Mouse (Mus musculus): ENCODE results near the gene Wnt16.
A peak's percentile ranks its signal among the peaks of the same experiment; 100 is the strongest.
"Not testable (repeated sequence)": the region's sequence is repeated elsewhere in the genome, so short reads cannot be mapped to it uniquely, and the experiment has no call there.

Gene Wnt16

DNA sequence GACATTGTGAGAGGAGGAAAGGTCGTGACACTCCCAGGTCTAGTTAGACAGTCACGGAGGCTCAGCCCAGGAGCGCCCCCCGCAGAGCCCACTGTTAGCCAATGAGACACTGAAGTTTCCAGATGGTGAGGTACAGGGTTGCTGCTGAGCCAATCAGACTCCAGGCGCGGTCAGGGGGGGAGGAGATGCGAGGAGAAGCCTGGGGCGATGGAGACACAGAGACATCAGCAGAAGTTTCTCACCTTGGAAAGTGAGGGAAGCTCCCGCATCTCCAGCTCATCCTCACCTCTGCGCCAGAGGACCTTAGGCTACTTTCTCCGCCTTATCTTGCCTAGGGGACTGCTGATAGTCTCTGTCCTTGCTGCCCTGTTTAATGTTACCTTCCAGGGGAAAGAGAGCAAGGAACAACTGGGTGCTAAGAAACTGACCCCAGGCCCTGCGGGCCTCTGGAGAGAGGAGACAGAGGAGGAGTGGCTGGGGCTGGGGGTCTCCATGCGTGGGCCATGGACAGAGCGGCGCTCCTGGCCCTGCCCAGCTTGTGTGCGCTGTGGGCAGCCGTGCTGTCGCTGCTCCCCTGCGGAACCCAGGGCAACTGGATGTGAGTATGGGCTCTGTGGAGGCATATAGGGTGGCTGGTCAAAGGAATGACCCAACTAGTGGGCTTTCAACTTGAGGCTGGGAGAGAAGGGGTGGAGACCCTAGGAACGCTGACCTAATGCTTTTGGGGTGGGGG is at the start of gene Wnt16:
Wnt16 (plus strand) TSS at position 224 of the 733 bp plus-strand sequence.
- DNase-seq (ENCODE audit: low spot score in 2 of 2) = peak in 1 of 2 experiments; percentile 35

- no peak for DNase-seq (ENCODE audit: low spot score in 2 of 2)
These were observed 44.7 kb upstream of the Wnt16 start for GRCm38 (mm10) chr6:22243321-22243720.

GRCm38 (mm10) chr6:22246696-22247095 is 41.3 kb upstream of the Wnt16 start:
- no peak for DNase-seq (ENCODE audit: low spot score in 2 of 2)

DNA sequence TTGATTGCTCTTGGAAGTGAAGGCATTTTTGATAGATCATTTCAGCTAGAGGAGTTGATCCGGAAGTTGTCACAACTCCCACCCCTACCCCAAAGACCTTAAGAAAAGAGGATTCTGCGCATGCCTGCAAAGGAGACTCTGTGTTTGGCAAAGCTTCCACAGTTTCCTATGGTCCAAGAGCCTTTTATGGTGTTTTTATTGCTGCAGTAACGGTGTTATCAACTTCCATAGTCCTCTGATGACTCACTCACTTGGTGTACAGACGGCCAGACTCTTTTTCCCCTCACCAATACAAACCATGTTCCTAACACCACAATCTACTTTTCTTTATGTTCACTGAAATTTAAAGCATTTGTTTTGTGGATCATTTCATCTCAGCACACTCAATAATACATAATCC is 29.2 kb upstream of the Wnt16 start:
- DNase-seq (ENCODE audit: low spot score in 2 of 2) = no peak

DNA sequence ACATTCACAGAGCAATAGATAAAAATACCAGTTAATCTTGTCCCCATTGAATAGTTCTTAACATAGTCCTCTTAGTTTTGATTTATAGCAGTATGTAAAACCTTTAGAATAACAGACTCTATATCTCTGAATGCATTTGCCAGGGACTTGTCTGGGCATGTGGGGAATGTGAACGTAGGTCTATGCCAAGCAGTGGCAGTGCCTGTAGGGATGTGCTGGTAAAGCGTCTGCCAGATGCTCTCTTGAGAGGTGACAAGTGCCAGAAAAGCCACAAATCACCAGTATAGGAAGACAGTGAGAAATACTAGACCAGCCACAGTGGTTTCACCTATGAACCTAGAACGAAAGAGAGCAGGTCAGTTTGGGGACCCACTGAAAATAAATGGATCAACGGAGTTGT is 25.5 kb upstream of the Wnt16 start:
- DNase-seq (ENCODE audit: low spot score in 2 of 2) = no peak

GRCm38 (mm10) chr6:22264094-22264493 is 23.9 kb upstream of the Wnt16 start:
- DNase-seq (ENCODE audit: low spot score in 2 of 2) = not testable (repeated sequence)

- DNase-seq (ENCODE audit: low spot score in 2 of 2) = no peak
These were observed 22.0 kb upstream of the Wnt16 start for GRCm38 (mm10) chr6:22266018-22266417.

GRCm38 (mm10) chr6:22267807-22268667 is 20.0 kb upstream of the Wnt16 start:
- DNase-seq (ENCODE audit: low spot score in 2 of 2) = no peak

- no peak for DNase-seq (ENCODE audit: low spot score in 2 of 2)
These were observed 19.4 kb upstream of the Wnt16 start for GRCm38 (mm10) chr6:22268677-22269076.

DNA sequence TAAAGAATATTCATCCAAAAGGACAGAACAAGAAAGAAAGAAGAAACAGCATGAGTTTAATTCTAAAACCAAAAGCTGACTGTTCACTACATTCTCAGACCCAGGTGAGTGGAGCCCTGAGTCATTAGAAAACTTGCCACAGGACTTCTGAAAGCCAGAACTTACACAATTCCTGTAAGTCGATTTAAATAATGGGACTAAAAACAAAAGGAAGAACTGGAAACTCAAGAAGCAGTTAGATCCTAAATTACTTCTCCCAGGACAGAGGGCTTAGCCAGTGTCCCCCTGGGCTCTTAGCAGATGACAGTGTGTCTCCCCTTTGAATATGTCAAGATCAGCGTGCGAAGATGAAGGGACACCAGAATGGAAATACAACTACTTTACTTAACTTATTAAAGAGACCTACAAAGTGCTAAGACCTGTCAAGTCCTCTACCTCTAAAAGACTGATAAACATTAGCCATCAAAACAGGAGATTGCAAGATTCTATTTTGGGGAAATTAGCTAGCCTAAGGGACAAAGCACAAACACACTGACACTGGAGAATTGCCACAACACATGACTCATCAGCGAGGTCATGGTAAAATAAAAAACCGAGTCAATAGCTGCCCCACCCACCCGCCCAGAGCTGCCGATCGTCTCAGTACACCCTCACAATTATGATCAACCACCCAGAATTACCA is 18.0 kb upstream of the Wnt16 start:
- DNase-seq (ENCODE audit: low spot score in 2 of 2) = no peak

GRCm38 (mm10) chr6:22277941-22278340 is 10.1 kb upstream of the Wnt16 start:
- DNase-seq (ENCODE audit: low spot score in 2 of 2) = no peak

- peak in 1 of 2 experiments; percentile 34 for DNase-seq (ENCODE audit: low spot score in 2 of 2)
These were observed 7.7 kb upstream of the Wnt16 start for GRCm38 (mm10) chr6:22280217-22280861.

- no peak for DNase-seq (ENCODE audit: low spot score in 2 of 2)
These were observed 5.6 kb upstream of the Wnt16 start for GRCm38 (mm10) chr6:22282405-22282804.

DNA sequence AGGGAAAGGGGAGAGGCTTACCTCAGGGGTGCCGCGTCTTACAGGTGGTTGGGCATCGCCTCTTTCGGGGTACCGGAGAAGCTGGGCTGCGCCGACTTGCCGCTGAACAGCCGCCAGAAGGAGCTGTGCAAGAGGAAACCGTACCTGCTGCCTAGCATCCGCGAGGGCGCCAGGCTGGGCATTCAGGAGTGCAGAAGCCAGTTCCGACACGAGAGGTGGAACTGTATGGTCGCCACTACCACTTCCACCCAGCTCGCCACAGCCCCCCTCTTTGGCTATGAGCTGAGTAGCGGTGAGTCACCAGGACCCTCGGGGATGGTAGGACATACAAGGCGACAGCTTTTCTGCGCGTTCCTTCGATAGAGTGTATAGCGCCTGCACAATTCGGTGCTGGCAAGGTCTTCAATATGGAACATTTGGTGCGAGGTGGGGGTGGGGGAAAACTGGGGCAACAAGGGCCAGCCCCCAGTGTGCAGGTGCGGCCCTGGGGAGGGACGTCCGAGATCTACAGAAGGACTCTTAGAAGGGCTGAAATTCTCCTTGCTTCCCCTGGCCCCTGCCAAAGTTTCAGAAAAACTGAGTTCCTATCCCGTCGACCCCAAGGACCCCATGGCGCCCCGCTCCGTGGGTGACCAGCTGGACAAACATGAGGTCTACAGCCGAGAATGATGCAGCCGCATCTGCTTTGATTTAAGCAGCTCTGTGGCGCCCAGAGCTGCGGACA is 872 bp downstream of the Wnt16 start:
- peak; percentile 24 to 31 for DNase-seq (ENCODE audit: low spot score in 2 of 2)

GRCm38 (mm10) chr6:22289461-22290021 is 1.5 kb downstream of the Wnt16 start:
- no peak for DNase-seq (ENCODE audit: low spot score in 2 of 2)

GRCm38 (mm10) chr6:22290790-22291189 is 2.8 kb downstream of the Wnt16 start:
- DNase-seq (ENCODE audit: low spot score in 2 of 2) = no peak

- no peak for DNase-seq (ENCODE audit: low spot score in 2 of 2)
These were observed 4.0 kb downstream of the Wnt16 start for GRCm38 (mm10) chr6:22292056-22292455.

GRCm38 (mm10) chr6:22293922-22294321 is 5.9 kb downstream of the Wnt16 start:
- no peak for DNase-seq (ENCODE audit: low spot score in 2 of 2)

DNA sequence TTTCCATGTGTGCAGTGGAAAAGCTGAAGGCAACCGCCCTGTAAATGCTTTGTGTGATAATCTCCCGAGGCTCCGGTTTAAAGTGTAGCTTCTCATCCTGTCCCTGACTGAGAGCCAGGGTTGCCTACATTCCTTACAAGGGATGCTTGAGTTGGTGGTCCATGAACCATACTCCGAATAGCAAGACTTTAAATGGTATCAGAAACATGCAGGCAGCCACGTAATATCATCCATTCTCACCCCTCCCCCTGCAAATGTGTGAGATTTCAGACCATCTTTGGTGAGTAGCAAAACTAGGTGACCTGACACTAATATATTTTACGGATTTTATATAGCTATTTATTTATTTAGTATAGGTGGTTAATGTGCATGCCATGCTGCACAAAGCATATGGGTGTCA is 9.0 kb downstream of the Wnt16 start:
- no peak for DNase-seq (ENCODE audit: low spot score in 2 of 2)

- DNase-seq (ENCODE audit: low spot score in 2 of 2) = no peak
These were observed 10.0 kb downstream of the Wnt16 start for GRCm38 (mm10) chr6:22298059-22298458.

All from frontal cortex, postnatal 36 days (tissue).